Mouse (Mus musculus) olfactory bulb, adult 2 months (tissue): ENCODE results near the gene Glis3.

Source experiments
- CTCF ChIP-seq: fragments of 200-500 bp; IDR thresholded peaks from 2 replicates; pipeline ENCODE4 v1.5.1; 2012; ENCODE audit warnings: low read depth, mild to moderate bottlenecking, low read length, moderate library complexity; ENCODE audit not compliant: insufficient read depth
- POLR2A ChIP-seq: fragments of 200-500 bp; IDR thresholded peaks from 2 replicates; pipeline ENCODE4 v1.6.1; 2012; ENCODE audit warnings: mild to moderate bottlenecking, low read depth, low read length, moderate library complexity; ENCODE audit not compliant: insufficient read depth

GRCm38 (mm10) chr19:28567100-28567499 is 112.8 kb downstream of the Glis3 start:
- TF ChIP-seq POLR2A: no peak
- TF ChIP-seq CTCF: no peak
